Mouse (Mus musculus) neutrophil, adult 5-6 weeks (primary cell): ENCODE data around the gene Pm20d1. TPM values are rescaled to one million over a fixed set of nuclear protein-coding genes. Genes with fewer than 3 reads are reported as not detected.
A peak's percentile ranks its signal among the peaks of the same experiment; 100 is the strongest.

ENCODE experiments used
- ATAC-seq: fragments of 151-379, 151-347 bp; 2 replicates; pipeline ENCODE4 v1.8.0; 2017; ENCODE audit warnings: mild to moderate bottlenecking, moderate TSS enrichment; ENCODE audit not compliant: insufficient number of reproducible peaks, poor library complexity, low FRiP score, severe bottlenecking; ENCODE audit errors: extremely low read depth
- total RNA-seq: library from RNA; stranded (forward); fragments of 200-1000 nt; gene quantifications from 2 replicates; pipeline ENCODE4 v1.2.3, GENCODE M21; 2017

Gene Pm20d1
- total RNA-seq, 1 experiment from 2014 or later, result not detected

GRCm38 (mm10) chr1:131824528-131825181, 27.5 kb downstream of the Pm20d1 start:
- ATAC-seq, result no peak

- ATAC-seq, result no peak
Observed at GRCm38 (mm10) chr1:131827207-131827786, 30.1 kb downstream of the Pm20d1 start, which contains the start of gene Slc41a1. Slc41a1 (plus strand) TSS chr1:131827493.

GRCm38 (mm10) chr1:131827787-131828258, 30.6 kb downstream of the Pm20d1 start:
- ATAC-seq, result peak; percentile 87

GRCm38 (mm10) chr1:131828297-131829126, 31.3 kb downstream of the Pm20d1 start:
- no peak for ATAC-seq

- ATAC-seq, result no peak
Observed at GRCm38 (mm10) chr1:131829279-131829678, 32.1 kb downstream of the Pm20d1 start.

- no peak for ATAC-seq
Observed at GRCm38 (mm10) chr1:131830561-131830960, 33.4 kb downstream of the Pm20d1 start.

GRCm38 (mm10) chr1:131830971-131831641, 33.9 kb downstream of the Pm20d1 start:
- ATAC-seq, result no peak

- ATAC-seq, result no peak
Observed at GRCm38 (mm10) chr1:131837035-131837434, 39.9 kb downstream of the Pm20d1 start.

GRCm38 (mm10) chr1:131838542-131838941, 41.4 kb downstream of the Pm20d1 start:
- ATAC-seq, result no peak

GRCm38 (mm10) chr1:131839279-131839678, 42.1 kb downstream of the Pm20d1 start:
- no peak for ATAC-seq

- ATAC-seq, result no peak
Observed at GRCm38 (mm10) chr1:131842221-131842620, 45.0 kb downstream of the Pm20d1 start.

GRCm38 (mm10) chr1:131843758-131844157, 46.6 kb downstream of the Pm20d1 start:
- ATAC-seq, result no peak

GRCm38 (mm10) chr1:131844883-131845282, 47.7 kb downstream of the Pm20d1 start:
- ATAC-seq, result no peak

- 0 out of 2 replicates have a peak, but pooled peaks have one; percentile 10 for ATAC-seq
Observed at GRCm38 (mm10) chr1:131846255-131846654, 49.1 kb downstream of the Pm20d1 start.

- ATAC-seq, result no peak
Observed at GRCm38 (mm10) chr1:131861811-131862210, 64.6 kb downstream of the Pm20d1 start.

GRCm38 (mm10) chr1:131865596-131865995, 68.4 kb downstream of the Pm20d1 start:
- no peak for ATAC-seq

- ATAC-seq, result no peak
Observed at GRCm38 (mm10) chr1:131866304-131866999, 69.3 kb downstream of the Pm20d1 start.

GRCm38 (mm10) chr1:131867093-131867945, 70.1 kb downstream of the Pm20d1 start, which contains the start of gene Rab29:
Rab29 (plus strand) TSS chr1:131867224.
- peak; percentile 99 for ATAC-seq
